Mouse (Mus musculus): ENCODE data around the gene Tmbim1. TPM values are rescaled to one million over a fixed set of nuclear protein-coding genes. Genes with fewer than 3 reads are reported as not detected.

The Tmbim1 gene
- polyA plus RNA-seq (2014; fragmentation: Nextera tagmentation; extraction: Ambion mirVana), result 6.4 and 7.0 TPM in 2 replicates

- Histone ChIP-seq H3K27me3 (ENCODE audit: control insufficient read depth, insufficient read depth, low read length) (peaks cover 3% of the 10 kb centered on the region), H3K27ac (ENCODE audit: low read depth, low read length) (no peak within 1 kb of the TSS), H3K4me2 (peak within 1 kb of the TSS; percentile 88), H3K9me3 (ENCODE audit: control insufficient read depth, low read length) (no peaks in the 10 kb centered on the region), H3K4me1 (ENCODE audit: control insufficient read depth, insufficient read depth, low read length) (peaks cover 8% of the 10 kb centered on the region), H3K4me3 (ENCODE audit: low read depth, low read length) (no peak within 1 kb of the TSS), H3K9ac (ENCODE audit: low read length) (no peak within 1 kb of the TSS), H3K36me3 (ENCODE audit: control insufficient read depth, insufficient read depth, low read length) (no peaks in the 10 kb centered on the region)
- 96% methylated on average over 2 of the region's 2 CpGs for WGBS
- no peak for DNase-seq (ENCODE audit: low spot score, missing footprints)
- ATAC-seq (ENCODE audit: low FRiP score), result no peak
Measured at GRCm38 (mm10) chr1:74305522-74305921, at the start of gene Tmbim1. Gene Tmbim1, minus strand, starts transcription at chr1:74305622.

- no peaks in the 10 kb centered on the region for H3K27me3 ChIP-seq (ENCODE audit: control insufficient read depth, insufficient read depth, low read length)
- no peaks in the 10 kb centered on the region for H3K4me1 ChIP-seq (ENCODE audit: control insufficient read depth, insufficient read depth, low read length)
- H3K4me3 ChIP-seq (ENCODE audit: low read depth, low read length), result no peak overlapping the region
- ATAC-seq (ENCODE audit: low FRiP score) (no peak), DNase-seq (ENCODE audit: low spot score, missing footprints) (no peak)
- WGBS, result 91% methylated on average over 9 of the region's 9 CpGs
- H3K4me2 ChIP-seq, result no peak overlapping the region
- H3K27ac ChIP-seq (ENCODE audit: low read depth, low read length), result no peak overlapping the region
- H3K9me3 ChIP-seq (ENCODE audit: control insufficient read depth, low read length), result no peaks in the 10 kb centered on the region
- H3K36me3 ChIP-seq (ENCODE audit: control insufficient read depth, insufficient read depth, low read length), result no peaks in the 10 kb centered on the region; the same call in none of the 2 replicates
- H3K9ac ChIP-seq (ENCODE audit: low read length), result no peak overlapping the region
Measured at GRCm38 (mm10) chr1:74353453-74354229, 48.2 kb upstream of the Tmbim1 start.

GRCm38 (mm10) chr1:74352532-74353096 is 47.2 kb upstream of the Tmbim1 start:
- Histone ChIP-seq H3K27ac (ENCODE audit: low read depth, low read length) (no peak overlapping the region), H3K27me3 (ENCODE audit: control insufficient read depth, insufficient read depth, low read length) (no peaks in the 10 kb centered on the region), H3K4me2 (no peak overlapping the region), H3K4me3 (ENCODE audit: low read depth, low read length) (no peak overlapping the region), H3K36me3 (ENCODE audit: control insufficient read depth, insufficient read depth, low read length) (no peaks in the 10 kb centered on the region; the same call in none of the 2 replicates), H3K4me1 (ENCODE audit: control insufficient read depth, insufficient read depth, low read length) (no peaks in the 10 kb centered on the region), H3K9ac (ENCODE audit: low read length) (no peak overlapping the region), H3K9me3 (ENCODE audit: control insufficient read depth, low read length) (no peaks in the 10 kb centered on the region)
- ATAC-seq (ENCODE audit: low FRiP score) (no peak), DNase-seq (ENCODE audit: low spot score, missing footprints) (no peak)
- 88% methylated on average over 5 of the region's 5 CpGs for WGBS

- DNase-seq (ENCODE audit: low spot score, missing footprints) (no peak), ATAC-seq (ENCODE audit: low FRiP score) (no peak)
- no peak overlapping the region for H3K9ac ChIP-seq (ENCODE audit: low read length)
- no peak overlapping the region for H3K4me2 ChIP-seq
- WGBS, result 91% methylated on average over 12 of the region's 13 CpGs
- no peaks in the 10 kb centered on the region; the same call in none of the 2 replicates for H3K36me3 ChIP-seq (ENCODE audit: control insufficient read depth, insufficient read depth, low read length)
- H3K9me3 ChIP-seq (ENCODE audit: control insufficient read depth, low read length), result no peaks in the 10 kb centered on the region
- H3K27me3 ChIP-seq (ENCODE audit: control insufficient read depth, insufficient read depth, low read length), result no peaks in the 10 kb centered on the region
- H3K4me1 ChIP-seq (ENCODE audit: control insufficient read depth, insufficient read depth, low read length), result no peaks in the 10 kb centered on the region
- H3K27ac ChIP-seq (ENCODE audit: low read depth, low read length), result no peak overlapping the region
- H3K4me3 ChIP-seq (ENCODE audit: low read depth, low read length), result no peak overlapping the region
Measured at GRCm38 (mm10) chr1:74351185-74351769, 45.9 kb upstream of the Tmbim1 start.

GRCm38 (mm10) chr1:74344163-74344916 is 38.9 kb upstream of the Tmbim1 start:
- Histone ChIP-seq H3K4me3 (ENCODE audit: low read depth, low read length) (no peak overlapping the region), H3K9ac (ENCODE audit: low read length) (no peak overlapping the region), H3K4me1 (ENCODE audit: control insufficient read depth, insufficient read depth, low read length) (0 out of 2 replicates have a peak, but pooled peaks cover 2% of the 10 kb centered on the region), H3K27ac (ENCODE audit: low read depth, low read length) (no peak overlapping the region), H3K27me3 (ENCODE audit: control insufficient read depth, insufficient read depth, low read length) (no peaks in the 10 kb centered on the region), H3K36me3 (ENCODE audit: control insufficient read depth, insufficient read depth, low read length) (no peaks in the 10 kb centered on the region; the same call in 1 of the 2 replicates), H3K9me3 (ENCODE audit: control insufficient read depth, low read length) (no peaks in the 10 kb centered on the region), H3K4me2 (no peak overlapping the region)
- WGBS, result 87% methylated on average over 11 of the region's 11 CpGs
- DNase-seq (ENCODE audit: low spot score, missing footprints) (peak; percentile 72), ATAC-seq (ENCODE audit: low FRiP score) (no peak)

- no peak overlapping the region for H3K9ac ChIP-seq (ENCODE audit: low read length)
- H3K4me2 ChIP-seq, result no peak overlapping the region
- WGBS, result 83% methylated on average over 5 of the region's 5 CpGs
- H3K9me3 ChIP-seq (ENCODE audit: control insufficient read depth, low read length), result no peaks in the 10 kb centered on the region
- no peaks in the 10 kb centered on the region for H3K36me3 ChIP-seq (ENCODE audit: control insufficient read depth, insufficient read depth, low read length)
- H3K27me3 ChIP-seq (ENCODE audit: control insufficient read depth, insufficient read depth, low read length), result no peaks in the 10 kb centered on the region
- DNase-seq (ENCODE audit: low spot score, missing footprints), result peak; percentile 69
- H3K4me1 ChIP-seq (ENCODE audit: control insufficient read depth, insufficient read depth, low read length), result 0 out of 2 replicates have a peak, but pooled peaks cover 2% of the 10 kb centered on the region
- no peak overlapping the region for H3K4me3 ChIP-seq (ENCODE audit: low read depth, low read length)
- no peak overlapping the region for H3K27ac ChIP-seq (ENCODE audit: low read depth, low read length)
- ATAC-seq (ENCODE audit: low FRiP score), result no peak
Measured at GRCm38 (mm10) chr1:74343161-74343560, 37.7 kb upstream of the Tmbim1 start.

- 95% methylated on average over 1 of the region's 1 CpGs for WGBS
- Histone ChIP-seq H3K27ac (ENCODE audit: low read depth, low read length) (no peak overlapping the region), H3K9me3 (ENCODE audit: control insufficient read depth, low read length) (no peaks in the 10 kb centered on the region), H3K4me3 (ENCODE audit: low read depth, low read length) (no peak overlapping the region), H3K4me2 (no peak overlapping the region), H3K4me1 (ENCODE audit: control insufficient read depth, insufficient read depth, low read length) (0 out of 2 replicates have a peak, but pooled peaks cover 2% of the 10 kb centered on the region), H3K9ac (ENCODE audit: low read length) (no peak overlapping the region), H3K36me3 (ENCODE audit: control insufficient read depth, insufficient read depth, low read length) (no peaks in the 10 kb centered on the region), H3K27me3 (ENCODE audit: control insufficient read depth, insufficient read depth, low read length) (no peaks in the 10 kb centered on the region)
- DNase-seq (ENCODE audit: low spot score, missing footprints) (no peak), ATAC-seq (ENCODE audit: low FRiP score) (no peak)
Measured at GRCm38 (mm10) chr1:74342308-74342707, 36.9 kb upstream of the Tmbim1 start.

GRCm38 (mm10) chr1:74341898-74342297 is 36.5 kb upstream of the Tmbim1 start:
- no peaks in the 10 kb centered on the region for H3K27me3 ChIP-seq (ENCODE audit: control insufficient read depth, insufficient read depth, low read length)
- WGBS, result 88% methylated on average over 7 of the region's 7 CpGs
- DNase-seq (ENCODE audit: low spot score, missing footprints) (peak; percentile 72), ATAC-seq (ENCODE audit: low FRiP score) (no peak)
- H3K36me3 ChIP-seq (ENCODE audit: control insufficient read depth, insufficient read depth, low read length), result no peaks in the 10 kb centered on the region
- H3K4me1 ChIP-seq (ENCODE audit: control insufficient read depth, insufficient read depth, low read length), result 0 out of 2 replicates have a peak, but pooled peaks cover 2% of the 10 kb centered on the region
- no peak overlapping the region for H3K4me3 ChIP-seq (ENCODE audit: low read depth, low read length)
- no peaks in the 10 kb centered on the region for H3K9me3 ChIP-seq (ENCODE audit: control insufficient read depth, low read length)
- H3K27ac ChIP-seq (ENCODE audit: low read depth, low read length), result no peak overlapping the region
- H3K9ac ChIP-seq (ENCODE audit: low read length), result no peak overlapping the region
- H3K4me2 ChIP-seq, result no peak overlapping the region
